Mouse (Mus musculus) hindbrain, embryonic 11.5 days (tissue): ENCODE measurements around the gene Ern1. TPM values are rescaled to one million over a fixed set of nuclear protein-coding genes. Genes with fewer than 3 reads are reported as not detected.
A peak's percentile ranks its signal among the peaks of the same experiment; 100 is the strongest.

ENCODE experiments used
- ATAC-seq: fragments of 200-750 bp; cut with Nextera tagmentation; 2 replicates; pipeline ENCODE4 v1.8.0; 2017; ENCODE audit warnings: mild to moderate bottlenecking, moderate TSS enrichment, moderate library complexity; ENCODE audit not compliant: low FRiP score
- DNase-seq: peaks from one replicate; pipeline ENCODE4 v3.0.0-alpha.2; 2015; ENCODE audit warnings: low spot score
- H3K27ac ChIP-seq: fragments of 300-500 bp; sonication (generic); 2 replicates; pipeline ENCODE4 v1.5.1; 2014; ENCODE audit warnings: mild to moderate bottlenecking, low read depth, low read length
- H3K27me3 ChIP-seq: fragments of 300-500 bp; sonication (generic); 2 replicates; pipeline ENCODE4 v1.6.1; 2014; ENCODE audit warnings: mild to moderate bottlenecking, low read length, moderate library complexity, mixed read lengths; ENCODE audit not compliant: control insufficient read depth, insufficient read depth
- H3K36me3 ChIP-seq: fragments of 300-500 bp; sonication (generic); 2 replicates; pipeline ENCODE4 v1.6.1; 2014; ENCODE audit warnings: mild to moderate bottlenecking, low read length, moderate library complexity, mixed read lengths; ENCODE audit not compliant: control insufficient read depth, insufficient read depth
- H3K4me1 ChIP-seq: fragments of 300-500 bp; sonication (generic); replicated peaks from 2 replicates; pipeline ENCODE4 v1.6.1; 2014; ENCODE audit warnings: low read length, mixed read lengths; ENCODE audit not compliant: control insufficient read depth, insufficient read depth
- H3K4me2 ChIP-seq: fragments of 300-500 bp; sonication (generic); replicated peaks from 2 replicates; pipeline ENCODE4 v1.6.1; 2014; ENCODE audit warnings: mild to moderate bottlenecking, low read depth, low read length
- H3K4me3 ChIP-seq: fragments of 300-500 bp; sonication (generic); 2 replicates; pipeline ENCODE4 v1.5.1; 2014; ENCODE audit warnings: low read depth, low read length
- H3K9ac ChIP-seq: fragments of 300-500 bp; sonication (generic); 2 replicates; pipeline ENCODE4 v1.6.1; 2014; ENCODE audit warnings: low read depth, low read length
- H3K9me3 ChIP-seq: fragments of 300-500 bp; sonication (generic); 2 replicates; pipeline ENCODE4 v1.6.1; 2016; ENCODE audit warnings: low read length; ENCODE audit not compliant: control insufficient read depth
- WGBS: fragments of 180-500 bp; shearing (Covaris S2); extraction: QIAGEN DNeasy Blood & Tissue Kit; methylation state at CpG from one replicate; pipeline ENCODE4 v1.1.7; 2014; 5-methylcytosine and 5-hydroxymethylcytosine counted together
- polyA plus RNA-seq: library from polyadenylated mRNA; unstranded; fragments of >200 nt; fragmentation: Nextera tagmentation; extraction: Ambion mirVana; gene quantifications from 2 replicates; pipeline ENCODE4 v1.2.1, GENCODE M21; 2014

Ern1 gene
- polyA plus RNA-seq, 1 experiment from 2014 or later = 5.5 TPM

GRCm38 (mm10) chr11:106522538-106522937 lies 34.9 kb upstream of the Ern1 start:
- Histone ChIP-seq H3K27ac (no peak overlapping the region), H3K9ac (no peak overlapping the region), H3K27me3 (no peaks in the 10 kb centered on the region), H3K4me2 (no peak overlapping the region), H3K9me3 (no peaks in the 10 kb centered on the region), H3K4me1 (peaks cover 11% of the 10 kb centered on the region), H3K36me3 (no peaks in the 10 kb centered on the region), H3K4me3 (no peak overlapping the region)
- ATAC-seq (no peak), DNase-seq (no peak)
- 59% methylated on average over 3 of the region's 3 CpGs for WGBS

DNA sequence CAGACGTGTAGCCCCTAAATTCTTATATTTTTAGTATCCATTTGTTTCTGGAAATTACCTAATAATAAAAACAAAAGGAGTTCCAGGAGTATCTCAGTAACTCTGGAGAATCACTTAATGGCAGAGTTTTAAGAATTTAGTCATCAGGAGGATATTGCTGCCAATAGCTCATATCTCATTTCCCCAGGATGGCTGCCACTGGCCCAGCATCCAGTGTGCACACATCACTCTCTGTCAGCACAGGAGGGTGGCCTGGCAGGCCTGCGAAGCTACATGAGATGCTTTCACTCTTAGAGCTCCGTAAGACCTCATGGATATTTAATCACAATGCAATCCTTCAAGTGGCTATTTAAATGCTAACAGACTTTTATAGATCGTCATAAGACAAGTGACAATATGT lies 34.0 kb upstream of the Ern1 start:
- DNase-seq (no peak), ATAC-seq (no peak)
- Histone ChIP-seq H3K4me1 (peaks cover 7% of the 10 kb centered on the region; the same call in 1 of the 2 replicates), H3K27me3 (no peaks in the 10 kb centered on the region), H3K27ac (no peak overlapping the region), H3K9ac (no peak overlapping the region), H3K9me3 (no peaks in the 10 kb centered on the region), H3K36me3 (no peaks in the 10 kb centered on the region), H3K4me2 (no peak overlapping the region), H3K4me3 (no peak overlapping the region)
- 48% methylated on average over 4 of the region's 4 CpGs for WGBS

- peaks cover 7% of the 10 kb centered on the region; the same call in 1 of the 2 replicates for H3K4me1 ChIP-seq
- H3K27me3 ChIP-seq = no peaks in the 10 kb centered on the region
- ATAC-seq (no peak), DNase-seq (no peak)
- no peak overlapping the region for H3K27ac ChIP-seq
- 26% methylated on average over 3 of the region's 3 CpGs for WGBS
- no peak overlapping the region for H3K4me2 ChIP-seq
- H3K36me3 ChIP-seq = no peaks in the 10 kb centered on the region
- no peak overlapping the region for H3K9ac ChIP-seq
- H3K9me3 ChIP-seq = no peaks in the 10 kb centered on the region
- no peak overlapping the region for H3K4me3 ChIP-seq
Observed at GRCm38 (mm10) chr11:106520404-106520803, 32.8 kb upstream of the Ern1 start.

- H3K4me2 ChIP-seq = no peak overlapping the region
- no peak for ATAC-seq
- no peak overlapping the region for H3K4me3 ChIP-seq
- H3K27me3 ChIP-seq = no peaks in the 10 kb centered on the region
- 42% methylated on average over 4 of the region's 4 CpGs for WGBS
- H3K36me3 ChIP-seq = no peaks in the 10 kb centered on the region
- H3K4me1 ChIP-seq = peaks cover 7% of the 10 kb centered on the region; the same call in 1 of the 2 replicates
- no peak overlapping the region for H3K9ac ChIP-seq
- DNase-seq = no peak
- H3K9me3 ChIP-seq = no peaks in the 10 kb centered on the region
- no peak overlapping the region for H3K27ac ChIP-seq
Observed at GRCm38 (mm10) chr11:106519519-106519918, 31.9 kb upstream of the Ern1 start.

GRCm38 (mm10) chr11:106518391-106518790 lies 30.7 kb upstream of the Ern1 start:
- H3K27me3 ChIP-seq = no peaks in the 10 kb centered on the region
- no peak overlapping the region for H3K27ac ChIP-seq
- no peak overlapping the region for H3K9ac ChIP-seq
- 45% methylated on average over 4 of the region's 4 CpGs for WGBS
- H3K9me3 ChIP-seq = no peaks in the 10 kb centered on the region
- ATAC-seq (no peak), DNase-seq (no peak)
- peaks cover 7% of the 10 kb centered on the region; the same call in 1 of the 2 replicates for H3K4me1 ChIP-seq
- H3K4me3 ChIP-seq = no peak overlapping the region
- H3K4me2 ChIP-seq = no peak overlapping the region
- no peaks in the 10 kb centered on the region for H3K36me3 ChIP-seq

GRCm38 (mm10) chr11:106515079-106515745 lies 27.6 kb upstream of the Ern1 start:
- ATAC-seq = no peak
- DNase-seq = no peak
- no peaks in the 10 kb centered on the region for H3K27me3 ChIP-seq
- no peak overlapping the region for H3K9ac ChIP-seq
- H3K27ac ChIP-seq = peak overlapping the region; percentile 42
- H3K36me3 ChIP-seq = no peaks in the 10 kb centered on the region
- no peaks in the 10 kb centered on the region for H3K9me3 ChIP-seq
- peaks cover 6% of the 10 kb centered on the region; the same call in 1 of the 2 replicates for H3K4me1 ChIP-seq
- H3K4me2 ChIP-seq = no peak overlapping the region
- no peak overlapping the region for H3K4me3 ChIP-seq
- 70% methylated on average over 16 of the region's 16 CpGs for WGBS

- no peak overlapping the region for H3K9ac ChIP-seq
- H3K9me3 ChIP-seq = no peaks in the 10 kb centered on the region
- no peak overlapping the region for H3K4me3 ChIP-seq
- no peak overlapping the region for H3K4me2 ChIP-seq
- H3K27me3 ChIP-seq = no peaks in the 10 kb centered on the region
- H3K4me1 ChIP-seq = peaks cover 6% of the 10 kb centered on the region; the same call in 1 of the 2 replicates
- DNase-seq (no peak), ATAC-seq (no peak)
- H3K36me3 ChIP-seq = no peaks in the 10 kb centered on the region
- WGBS = 65% methylated on average over 5 of the region's 5 CpGs
- no peak overlapping the region for H3K27ac ChIP-seq
Observed at GRCm38 (mm10) chr11:106514446-106514845, 26.8 kb upstream of the Ern1 start.

DNA sequence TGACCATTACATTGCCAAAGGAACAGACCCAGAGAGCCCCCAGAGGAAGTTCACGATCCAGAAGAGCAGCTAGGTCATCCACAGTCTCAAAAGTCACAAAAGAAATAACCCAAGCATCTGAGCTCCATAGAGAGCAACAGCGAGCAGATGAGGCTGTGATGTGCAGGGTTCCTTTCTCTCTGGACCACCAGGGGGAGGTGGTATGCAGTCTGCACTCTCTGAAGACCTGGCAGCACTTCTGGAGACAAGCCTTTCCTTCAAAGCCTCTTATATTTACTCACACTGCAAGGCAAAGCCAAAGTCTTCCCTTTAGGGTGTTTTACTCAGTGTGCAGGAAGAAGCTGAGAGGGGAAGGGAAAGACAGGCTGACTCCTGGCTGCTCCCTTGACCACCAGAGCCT lies 25.5 kb upstream of the Ern1 start:
- no peaks in the 10 kb centered on the region for H3K9me3 ChIP-seq
- peak; percentile 52 for DNase-seq
- ATAC-seq = no peak
- no peak overlapping the region for H3K27ac ChIP-seq
- no peak overlapping the region for H3K4me3 ChIP-seq
- 47% methylated on average over 2 of the region's 2 CpGs for WGBS
- H3K9ac ChIP-seq = no peak overlapping the region
- H3K4me1 ChIP-seq = peaks cover 2% of the 10 kb centered on the region; the same call in 1 of the 2 replicates
- no peaks in the 10 kb centered on the region for H3K36me3 ChIP-seq
- H3K4me2 ChIP-seq = no peak overlapping the region
- H3K27me3 ChIP-seq = no peaks in the 10 kb centered on the region

- no peaks in the 10 kb centered on the region; the same call in 1 of the 2 replicates for H3K4me1 ChIP-seq
- ATAC-seq = no peak
- H3K36me3 ChIP-seq = no peaks in the 10 kb centered on the region
- WGBS = 93% methylated on average over 7 of the region's 7 CpGs
- no peak overlapping the region for H3K27ac ChIP-seq
- H3K9me3 ChIP-seq = no peaks in the 10 kb centered on the region
- no peak overlapping the region for H3K4me3 ChIP-seq
- no peak overlapping the region for H3K4me2 ChIP-seq
- no peaks in the 10 kb centered on the region for H3K27me3 ChIP-seq
- DNase-seq = no peak
- H3K9ac ChIP-seq = no peak overlapping the region
Observed at GRCm38 (mm10) chr11:106512006-106512390, 24.3 kb upstream of the Ern1 start.
